Mouse (Mus musculus) layer of hippocampus, adult 8-10 months (tissue): ENCODE measurements around the gene Caskin1. TPM values are rescaled to one million over a fixed set of nuclear protein-coding genes. Genes with fewer than 3 reads are reported as not detected.

Experiments
- total RNA-seq, 4 experiments: library from RNA; stranded (reverse); gene quantifications; 2 replicates each; pipeline ENCODE4 v1.2.4; 2022

Gene Caskin1
- total RNA-seq, 4 experiments from 2014 or later: 134 to 172 (median 153) TPM

Other genes starting within 250 kb of the Caskin1 start
- 1 to 10 TPM; 5.1 to 8.0 (median 7.5) TPM for gene Ccnf, start 237.1 kb upstream of the Caskin1 start, total RNA-seq
- 1 to 10 TPM in 1 of 4 experiments, under 1 TPM in 3; 0.49 to 1.1 (median 0.75) TPM for gene Abca17, start 137.5 kb upstream of the Caskin1 start, total RNA-seq
- 10 to 100 TPM; 63.7 to 69.3 (median 67.1) TPM for gene Abca3, start 136.7 kb upstream of the Caskin1 start, total RNA-seq
- gene Rnps1, start 74.0 kb upstream of the Caskin1 start, total RNA-seq: 100 to 1,000 TPM; 122 to 134 (median 134) TPM
- 10 to 100 TPM; 23.1 to 33.9 (median 27.9) TPM for gene Eci1, start 62.0 kb upstream of the Caskin1 start, total RNA-seq
- 10 to 100 TPM in 1 of 4 experiments, 1 to 10 TPM in 3; 5.8 to 12.1 (median 8.2) TPM for gene Dnase1l2, start 45.5 kb upstream of the Caskin1 start, total RNA-seq
- 10 to 100 TPM; 31.0 to 44.2 (median 38.4) TPM for gene E4f1, start 18.3 kb upstream of the Caskin1 start, total RNA-seq
- 10 to 100 TPM; 54.8 to 62.3 (median 57.7) TPM for gene Pgp, start 18.2 kb upstream of the Caskin1 start, total RNA-seq
- 1 to 10 TPM in 2 of 4 experiments, under 1 TPM in 2; 0.90 to 2.0 (median 1.4) TPM for gene Bricd5, start 14.7 kb upstream of the Caskin1 start, total RNA-seq
- 10 to 100 TPM; 39.7 to 43.9 (median 41.9) TPM for gene Mlst8, start 9.5 kb upstream of the Caskin1 start, total RNA-seq
- gene Traf7, start 39.3 kb downstream of the Caskin1 start, total RNA-seq: 100 to 1,000 TPM in 2 of 4 experiments, 10 to 100 TPM in 2; 82.9 to 106 (median 97.4) TPM
- 10 to 100 TPM; 63.4 to 66.7 (median 65.6) TPM for gene Rab26, start 45.6 kb downstream of the Caskin1 start, total RNA-seq
- gene Pkd1, start 61.2 kb downstream of the Caskin1 start, total RNA-seq: 100 to 1,000 TPM in 1 of 4 experiments, 10 to 100 TPM in 3; 72.1 to 120 (median 88.4) TPM
- gene Tsc2, start 144.0 kb downstream of the Caskin1 start, total RNA-seq: 100 to 1,000 TPM; 149 to 212 (median 191) TPM
- gene Nthl1, start 144.1 kb downstream of the Caskin1 start, total RNA-seq: 1 to 10 TPM; 6.5 to 9.1 (median 7.6) TPM
- 10 to 100 TPM; 41.9 to 48.7 (median 44.1) TPM for gene Slc9a3r2, start 161.7 kb downstream of the Caskin1 start, total RNA-seq
- gene Npw, start 169.9 kb downstream of the Caskin1 start, total RNA-seq: 1 to 10 TPM in 3 of 4 experiments, not detected in 1; 1.1 to 2.6 (median 2.5) TPM
- gene Zfp598, start 181.1 kb downstream of the Caskin1 start, total RNA-seq: 10 to 100 TPM; 36.8 to 41.6 (median 38.2) TPM
- 100 to 1,000 TPM; 137 to 165 (median 150) TPM for gene Syngr3, start 201.4 kb downstream of the Caskin1 start, total RNA-seq
- 10 to 100 TPM; 17.9 to 23.4 (median 21.1) TPM for gene Gfer, start 207.6 kb downstream of the Caskin1 start, total RNA-seq
- 1 to 10 TPM; 2.0 to 4.3 (median 3.4) TPM for gene Noxo1, start 207.6 kb downstream of the Caskin1 start, total RNA-seq
- 10 to 100 TPM; 24.2 to 32.3 (median 27.8) TPM for gene Tbl3, start 219.1 kb downstream of the Caskin1 start, total RNA-seq
- under 1 TPM in 2 of 4 experiments, not detected in 2; 0.36 to 0.47 TPM for gene Rnf151, start 229.5 kb downstream of the Caskin1 start, total RNA-seq
- gene Rps2, start 229.5 kb downstream of the Caskin1 start, total RNA-seq: 100 to 1,000 TPM; 282 to 365 (median 323) TPM
- gene Ndufb10, start 235.9 kb downstream of the Caskin1 start, total RNA-seq: 100 to 1,000 TPM; 214 to 227 (median 222) TPM
- under 1 TPM; 0.23 to 0.77 (median 0.54) TPM for gene Rpl3l, start 239.2 kb downstream of the Caskin1 start, total RNA-seq
- gene Msrb1, start 248.0 kb downstream of the Caskin1 start, total RNA-seq: 10 to 100 TPM; 41.1 to 50.5 (median 47.2) TPM